Mouse (Mus musculus): ENCODE results near the gene Antxr2.

Antxr2 gene

DNA sequence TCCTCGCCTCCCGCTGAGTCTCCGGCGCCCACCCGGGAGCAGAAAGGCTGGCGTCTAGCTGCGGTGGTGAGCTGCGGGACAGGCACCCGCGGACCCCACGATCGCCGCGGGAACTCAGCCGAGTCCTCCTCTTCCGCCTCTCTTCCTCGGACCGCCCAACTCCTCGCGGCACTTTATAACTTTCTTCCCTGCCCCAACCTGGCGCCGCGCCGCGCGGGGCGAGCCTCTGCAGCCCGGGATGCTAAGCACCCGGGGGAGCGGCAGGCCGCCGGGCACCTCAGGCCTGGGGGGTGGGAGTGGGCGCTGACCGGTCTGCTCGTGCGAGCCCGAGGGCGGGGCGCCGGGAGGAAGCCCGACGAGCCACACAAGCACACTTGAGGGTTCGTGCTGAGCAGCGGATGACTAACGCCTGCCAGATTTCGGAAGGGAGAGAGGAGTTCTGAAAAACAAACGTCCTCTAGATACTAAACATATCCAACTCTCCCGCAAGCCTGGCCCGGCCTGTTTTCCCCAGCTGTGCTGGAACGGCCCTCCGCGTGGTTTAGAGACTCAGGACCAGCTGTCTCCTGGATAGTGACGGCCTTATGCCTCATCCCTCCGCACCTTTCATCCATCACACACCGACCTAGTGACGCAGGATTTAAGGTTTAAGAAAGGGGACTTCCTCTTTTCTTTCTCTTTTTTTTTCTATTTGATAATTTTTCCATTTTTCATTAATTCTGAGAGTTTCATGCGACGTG lies at the start of gene Antxr2:
Gene Antxr2, minus strand, starts transcription at position 142 of the 740 bp plus-strand sequence.
- DNase-seq = peak; percentile 75

DNA sequence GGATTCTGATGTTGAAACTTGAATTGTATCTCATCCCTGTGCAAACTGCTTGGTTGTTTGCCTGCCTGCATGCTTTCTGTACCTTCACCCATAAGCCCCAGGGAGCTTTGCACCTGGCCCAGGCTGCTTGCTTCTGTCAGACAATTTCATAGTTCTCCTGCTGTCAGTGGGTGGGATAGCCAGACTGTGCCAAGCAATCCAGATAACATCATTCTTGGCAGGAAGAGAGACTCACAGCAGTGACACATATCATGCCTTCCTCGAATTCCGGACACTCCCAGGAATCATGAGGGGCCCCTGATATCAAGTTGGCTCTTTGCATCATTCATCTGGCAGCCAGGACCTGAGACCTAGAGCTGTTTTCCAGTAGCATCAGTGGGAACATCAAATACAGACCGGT lies 45.8 kb upstream of the Antxr2 start:
- no peak for DNase-seq

- no peak for DNase-seq
Measured at GRCm38 (mm10) chr5:98069191-98069590, 38.3 kb upstream of the Antxr2 start.

GRCm38 (mm10) chr5:98055275-98055674 lies 24.4 kb upstream of the Antxr2 start:
- DNase-seq = no peak

DNA sequence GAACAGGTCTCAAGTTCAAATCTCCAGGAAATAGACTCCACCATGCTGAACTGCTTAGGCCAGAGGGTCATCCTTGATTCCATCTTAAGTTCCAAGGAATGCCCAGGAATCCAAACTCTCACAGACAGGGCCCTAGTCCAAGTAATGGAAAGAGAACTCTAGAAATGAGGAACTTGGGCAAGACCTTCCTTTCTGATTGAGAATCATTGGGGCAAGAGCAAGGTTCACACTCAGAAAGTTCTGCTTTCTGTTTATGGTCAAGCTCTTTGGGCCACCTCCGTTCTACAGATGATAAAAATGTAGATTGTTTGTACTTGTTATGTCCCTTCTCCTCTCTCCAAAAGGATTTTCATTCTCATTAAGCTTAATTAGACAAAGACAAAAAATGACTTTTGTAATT lies 24.0 kb upstream of the Antxr2 start:
- DNase-seq = no peak

GRCm38 (mm10) chr5:98034928-98035327 lies 4.1 kb upstream of the Antxr2 start:
- DNase-seq = no peak

GRCm38 (mm10) chr5:98034207-98034606 lies 3.4 kb upstream of the Antxr2 start:
- no peak for DNase-seq

GRCm38 (mm10) chr5:98032803-98033420 lies 2.1 kb upstream of the Antxr2 start:
- DNase-seq = no peak

- DNase-seq = no peak
Measured at GRCm38 (mm10) chr5:98030091-98030901, 547 bp downstream of the Antxr2 start.

DNA sequence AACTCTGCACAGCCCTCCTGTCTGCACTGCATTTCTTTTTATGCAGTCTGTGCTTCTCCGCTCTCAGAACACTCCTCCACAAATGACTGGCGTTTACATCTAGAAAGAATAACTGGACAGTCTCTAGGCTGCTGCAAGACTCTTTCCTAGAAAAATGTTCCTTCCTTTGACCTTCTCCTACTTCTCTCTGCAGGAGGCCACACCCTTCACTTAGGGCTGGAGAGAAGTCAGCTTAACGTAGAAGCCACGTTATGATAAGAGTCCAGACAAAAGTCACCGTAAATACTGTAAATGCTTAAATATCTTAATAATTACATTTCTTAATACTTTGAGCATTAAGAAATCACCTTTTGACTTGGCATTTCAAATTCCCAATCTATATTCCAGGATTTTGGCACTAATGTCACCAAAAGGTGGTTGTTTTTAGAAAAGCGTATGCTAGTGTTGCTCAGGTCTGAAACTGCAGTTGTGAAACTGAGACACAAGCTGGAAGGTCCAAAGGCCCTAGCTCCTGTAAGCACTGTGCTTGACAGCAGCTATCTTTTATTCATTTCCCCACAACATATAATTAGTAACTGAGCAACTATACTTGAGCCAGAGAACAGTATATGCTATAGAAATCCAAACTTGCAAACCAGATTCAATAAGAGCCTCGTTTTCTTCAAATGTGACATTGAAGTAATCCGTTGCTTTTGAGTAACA lies 3.0 kb downstream of the Antxr2 start:
- no peak for DNase-seq

GRCm38 (mm10) chr5:98025921-98026320 lies 4.9 kb downstream of the Antxr2 start:
- no peak for DNase-seq

DNA sequence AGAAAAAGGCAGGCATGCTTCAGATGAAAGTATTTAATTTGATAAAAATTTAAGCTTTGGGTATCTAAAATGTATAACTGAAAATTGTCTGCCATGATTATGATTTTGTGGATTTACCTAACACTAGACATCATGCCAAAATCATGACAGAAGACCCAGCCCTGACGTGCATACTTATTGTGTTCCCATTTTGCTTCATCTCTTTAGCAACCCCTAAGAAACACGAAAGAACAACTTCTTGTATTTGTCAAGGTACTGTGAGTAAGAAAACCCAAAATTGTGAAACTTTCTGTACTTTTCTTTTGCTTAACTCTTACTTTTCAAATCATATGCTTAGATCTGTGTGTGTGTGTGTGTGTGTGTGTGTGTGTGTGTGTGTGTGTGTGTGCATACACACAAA lies 6.3 kb downstream of the Antxr2 start:
- no peak for DNase-seq

DNA sequence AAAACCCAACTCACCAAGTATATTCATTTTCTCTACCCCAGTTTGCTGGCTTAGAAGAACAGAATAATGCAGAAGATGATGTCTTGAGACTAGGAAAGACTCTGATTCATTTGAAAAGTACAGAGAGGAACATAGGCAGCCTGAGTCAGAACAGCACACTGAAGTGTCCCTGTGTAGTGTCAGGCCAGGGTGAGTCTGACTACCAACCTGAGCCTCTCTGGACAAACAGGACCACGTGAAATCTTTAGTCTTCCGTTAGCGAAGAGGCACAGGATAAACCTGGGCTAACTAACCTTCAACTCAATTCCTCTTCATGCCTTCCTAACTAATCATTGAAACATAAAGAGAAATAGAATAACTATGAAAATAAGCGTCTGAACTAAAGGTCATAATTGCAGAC lies 9.3 kb downstream of the Antxr2 start:
- DNase-seq = no peak

- DNase-seq = no peak
Measured at GRCm38 (mm10) chr5:98020658-98021057, 10.2 kb downstream of the Antxr2 start.

GRCm38 (mm10) chr5:98019396-98019795 lies 11.4 kb downstream of the Antxr2 start:
- DNase-seq = no peak

DNA sequence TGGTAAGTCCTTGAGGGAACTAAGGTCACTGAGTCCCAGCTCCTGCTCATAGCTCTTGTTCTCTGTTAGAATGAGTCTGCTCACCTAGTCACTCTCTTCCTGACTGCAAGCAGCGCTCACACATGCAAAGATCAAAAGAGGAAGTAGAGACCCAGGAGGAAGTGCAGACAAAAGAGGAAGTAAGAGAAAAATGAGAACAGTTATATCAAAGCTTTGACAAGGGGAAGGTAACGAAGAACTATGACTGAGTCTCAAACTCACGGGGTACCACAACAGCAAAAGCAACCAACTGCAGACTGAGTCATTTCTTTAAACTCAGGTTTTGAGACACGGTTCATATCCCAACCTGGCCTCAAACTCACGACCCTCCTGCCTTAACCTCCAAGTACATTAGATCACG lies 12.7 kb downstream of the Antxr2 start:
- no peak for DNase-seq

GRCm38 (mm10) chr5:98016247-98017203 lies 14.3 kb downstream of the Antxr2 start:
- no peak for DNase-seq

GRCm38 (mm10) chr5:98005751-98006150 lies 25.1 kb downstream of the Antxr2 start:
- no peak for DNase-seq

DNA sequence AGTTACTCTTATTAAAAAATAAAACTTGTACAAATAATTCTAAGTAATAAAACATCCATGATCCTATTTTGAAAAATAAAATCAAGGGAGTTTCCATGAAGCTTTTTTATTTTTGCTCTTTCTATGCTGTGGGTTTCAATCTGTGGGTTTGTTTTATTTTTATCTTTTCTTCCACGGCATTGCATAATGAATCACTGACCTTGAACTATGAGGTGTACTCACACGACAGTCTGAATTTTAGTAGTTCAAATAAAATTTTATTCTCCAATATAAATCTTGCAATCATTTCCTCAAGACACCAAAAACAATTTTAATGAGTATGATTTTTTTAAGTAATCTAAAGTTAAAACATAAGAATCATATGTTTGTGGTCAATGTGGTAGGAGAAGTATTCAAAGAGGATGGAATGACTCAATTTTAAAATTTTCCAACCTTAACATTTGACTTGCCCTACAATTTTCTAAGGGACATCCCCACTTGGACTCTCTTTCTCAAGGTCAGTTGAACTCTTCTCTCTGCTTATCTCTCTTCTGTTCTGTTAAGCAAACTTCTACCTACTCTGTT lies 31.5 kb downstream of the Antxr2 start:
- DNase-seq = no peak

GRCm38 (mm10) chr5:97996500-97997176 lies 34.2 kb downstream of the Antxr2 start:
- DNase-seq = no peak

DNA sequence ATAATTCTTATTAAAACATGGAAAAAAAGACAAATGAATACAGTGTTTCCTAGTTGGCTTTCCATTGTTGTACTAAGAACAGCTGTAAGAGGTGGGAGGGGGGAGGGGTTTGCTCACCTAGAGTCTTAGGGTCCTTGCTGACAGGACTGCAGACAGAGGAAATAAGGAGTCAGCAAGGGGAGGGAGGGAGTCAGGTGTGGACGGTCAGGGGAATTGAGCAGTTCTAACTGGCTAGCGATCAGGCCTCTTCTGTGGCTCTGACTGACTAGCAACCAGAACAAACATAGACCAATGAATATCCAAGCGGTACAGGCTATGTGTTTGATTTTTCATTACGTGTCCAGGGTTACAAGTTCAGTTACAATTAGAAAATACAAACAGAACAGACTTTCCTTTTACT lies 35.0 kb downstream of the Antxr2 start:
- DNase-seq = no peak
